Mouse (Mus musculus) embryo, embryonic 11.5 days (tissue): ENCODE measurements around the gene Grifin.

ENCODE experiments used
- DNase-seq: peaks from one replicate; pipeline ENCODE4 v3.0.0-alpha.2; 2012; ENCODE audit warnings: low read depth, low spot score

Grifin gene

GRCm38 (mm10) chr5:140549306-140550047, 15.4 kb downstream of the Grifin start:
- no peak for DNase-seq

- DNase-seq = no peak
These were observed 18.5 kb downstream of the Grifin start for GRCm38 (mm10) chr5:140546332-140546731.

GRCm38 (mm10) chr5:140545651-140546050, 19.2 kb downstream of the Grifin start:
- DNase-seq = no peak

GRCm38 (mm10) chr5:140542811-140543575, 21.9 kb downstream of the Grifin start:
- DNase-seq = no peak

- peak; percentile 65 for DNase-seq
These were observed 24.8 kb downstream of the Grifin start for GRCm38 (mm10) chr5:140540106-140540505.

GRCm38 (mm10) chr5:140538111-140538683, 26.7 kb downstream of the Grifin start:
- DNase-seq = no peak

- DNase-seq = no peak
These were observed 38.1 kb downstream of the Grifin start for GRCm38 (mm10) chr5:140526754-140527153.

GRCm38 (mm10) chr5:140521196-140521595, 43.7 kb downstream of the Grifin start:
- DNase-seq = no peak

GRCm38 (mm10) chr5:140517921-140518230, 47.0 kb downstream of the Grifin start:
- DNase-seq = no peak

GRCm38 (mm10) chr5:140517159-140517920, 47.5 kb downstream of the Grifin start:
- no peak for DNase-seq

- DNase-seq = no peak
These were observed 49.9 kb downstream of the Grifin start for GRCm38 (mm10) chr5:140514799-140515486.

- no peak for DNase-seq
These were observed 51.0 kb downstream of the Grifin start for GRCm38 (mm10) chr5:140513921-140514320.
